Mouse (Mus musculus) brain, adult 2 months (tissue): ENCODE data around the gene Plxnc1.
A peak's percentile ranks its signal among the peaks of the same experiment; 100 is the strongest.

Experiments
- DNase-seq: peaks from one replicate; pipeline ENCODE4 v3.0.0; 2011; ENCODE audit warnings: low read depth, low spot score

The Plxnc1 gene

DNA sequence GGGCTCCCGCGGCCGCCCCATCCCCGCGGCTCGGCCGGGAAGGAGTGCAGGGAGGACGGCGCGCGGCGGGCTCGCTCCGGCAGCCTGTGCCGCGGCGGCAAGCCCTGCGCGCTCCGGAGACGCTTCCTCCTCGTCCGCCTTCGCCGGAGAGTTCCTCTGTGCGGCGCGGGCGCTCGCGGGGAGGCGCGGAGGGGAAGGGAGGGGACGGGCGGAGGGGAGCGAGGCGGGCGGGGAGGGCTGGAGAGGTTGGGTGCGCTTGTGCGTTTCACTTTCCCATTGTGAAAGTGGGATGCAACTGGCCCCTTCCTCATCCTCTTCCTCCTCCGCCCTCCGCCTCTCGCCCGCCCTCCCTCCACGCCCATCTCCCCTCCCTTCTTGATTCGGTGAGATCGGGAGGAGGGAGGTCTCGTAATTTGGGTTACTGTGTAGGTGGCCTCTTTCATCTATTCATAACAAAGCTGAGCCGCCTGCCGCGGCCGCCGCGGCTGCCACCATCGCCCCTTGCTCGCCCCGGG, at the start of gene Plxnc1:
Plxnc1 (minus strand) TSS at position 145 of the 515 bp plus-strand sequence.
- peak; percentile 84 for DNase-seq

DNA sequence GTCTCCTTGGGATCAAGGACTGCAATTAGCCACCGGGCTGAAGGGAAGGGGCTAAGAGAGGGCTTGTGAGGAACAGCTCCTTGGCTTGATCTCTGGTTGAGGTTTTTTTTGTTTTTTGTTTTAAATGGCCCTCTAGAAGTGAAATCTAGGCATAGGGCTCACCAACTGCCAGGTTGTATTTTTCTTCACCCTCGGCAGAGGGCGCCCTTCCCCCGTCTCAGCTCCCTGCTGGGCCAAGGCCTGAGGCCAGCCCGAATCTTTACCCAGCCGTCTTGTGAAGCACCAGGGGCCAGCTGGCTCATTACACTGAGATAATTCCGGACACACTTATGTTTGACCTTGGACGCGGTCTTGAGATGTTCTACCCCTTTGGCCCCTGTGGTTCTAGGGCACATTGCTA, 47.5 kb upstream of the Plxnc1 start:
- DNase-seq, result peak; percentile 72

DNA sequence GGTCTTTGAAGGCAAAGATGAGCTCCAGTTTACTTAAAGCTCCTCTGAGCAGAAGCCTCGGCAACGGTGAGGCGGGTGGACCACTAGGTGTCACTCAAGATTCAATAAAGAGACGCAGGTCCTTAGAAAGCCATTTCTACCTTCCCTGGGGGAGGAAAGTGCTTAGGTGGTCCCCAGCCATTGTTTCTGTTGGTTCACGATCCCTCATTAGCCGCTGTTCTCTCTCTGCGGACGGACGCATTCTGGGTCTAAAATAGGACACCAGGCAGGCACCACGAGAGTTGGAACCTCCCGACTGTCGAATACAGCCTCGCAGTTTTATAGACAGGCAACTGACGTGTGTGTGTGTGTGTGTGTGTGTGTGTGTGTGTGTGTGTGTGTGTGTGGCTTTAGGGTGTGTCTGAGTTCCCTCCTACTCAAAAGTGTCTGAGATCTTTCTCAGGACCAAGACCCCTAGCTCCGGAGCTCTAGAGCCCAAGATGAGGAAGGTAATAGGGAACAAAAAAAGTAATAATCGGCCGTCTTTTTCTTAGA, 47.0 kb upstream of the Plxnc1 start:
- peak; percentile 88 for DNase-seq

DNA sequence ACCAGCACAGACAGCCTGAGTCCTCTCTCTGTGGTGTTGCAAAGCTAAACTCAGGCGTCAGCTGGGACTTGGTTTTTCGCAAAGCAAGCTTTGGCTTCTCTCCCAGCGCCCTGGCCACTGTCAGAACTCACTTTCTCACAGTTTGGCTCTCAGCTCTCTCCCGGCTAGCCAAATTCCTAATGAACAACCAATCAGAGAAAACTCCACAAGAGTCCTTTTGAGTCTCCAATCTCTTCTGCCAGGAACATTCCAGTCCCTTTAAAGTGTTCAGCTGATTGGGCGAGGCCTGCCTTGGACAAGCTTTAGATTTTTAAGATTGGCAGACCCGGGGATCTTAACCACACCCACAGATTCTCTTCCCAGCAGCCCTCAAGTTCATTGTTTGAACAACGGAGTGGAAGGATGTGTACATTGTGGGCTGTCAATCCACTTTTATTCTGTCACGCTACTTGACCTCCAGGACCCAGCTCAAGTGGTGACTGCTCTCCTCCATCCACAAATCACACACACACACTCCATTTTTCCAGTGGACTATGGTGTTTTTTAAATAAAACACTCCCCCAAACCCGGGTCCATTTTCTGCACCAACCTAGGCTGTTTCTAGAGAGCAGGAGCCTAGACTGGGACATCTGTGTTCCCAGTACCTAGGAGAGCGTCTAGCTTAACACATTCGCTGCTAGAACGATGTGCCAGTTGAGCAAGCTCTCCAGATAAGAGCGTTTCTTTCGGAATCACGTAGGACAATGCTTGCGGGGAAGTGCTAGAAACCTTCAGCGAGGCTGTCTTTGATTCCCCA, 46.3 kb upstream of the Plxnc1 start:
- peak; percentile 72 for DNase-seq

DNA sequence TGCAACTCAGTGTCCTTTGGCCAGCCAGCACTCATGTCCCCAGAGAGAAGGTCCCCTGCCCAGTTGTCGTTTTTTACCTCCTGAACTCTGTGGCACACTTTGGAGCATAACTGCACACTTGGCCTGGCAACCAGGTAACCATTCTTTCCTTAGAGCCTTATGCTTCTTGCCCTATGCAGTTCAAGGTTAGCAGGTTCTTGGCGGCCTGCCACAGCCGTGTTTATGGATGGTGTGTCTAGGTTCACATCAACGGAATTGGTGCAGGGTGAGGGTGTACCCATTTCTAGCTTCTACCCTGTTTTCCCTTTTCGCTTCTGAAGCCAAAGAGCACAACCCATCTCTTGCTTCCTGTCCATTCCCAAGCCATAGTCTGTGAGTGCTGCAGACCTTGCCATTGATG, 44.7 kb upstream of the Plxnc1 start:
- DNase-seq, result no peak

DNA sequence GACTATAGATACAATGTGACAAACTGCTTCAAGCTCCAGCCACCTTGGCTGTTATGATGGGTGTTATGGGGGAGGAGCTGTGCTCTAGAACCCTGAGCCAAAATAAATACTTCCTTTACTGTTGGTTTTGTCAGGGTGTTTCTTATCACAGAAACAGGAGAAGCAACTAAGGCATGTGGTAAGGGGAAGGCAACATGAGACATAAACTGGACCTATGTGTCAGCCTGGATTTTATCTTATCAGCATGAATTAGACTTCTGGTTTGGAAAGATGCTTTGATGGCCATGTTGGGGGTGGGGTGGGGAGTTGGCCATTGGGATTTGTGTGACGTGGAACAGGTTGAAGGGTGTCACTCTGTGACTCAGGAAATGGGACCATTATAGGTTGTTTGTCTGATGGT, 40.5 kb upstream of the Plxnc1 start:
- DNase-seq, result no peak

DNA sequence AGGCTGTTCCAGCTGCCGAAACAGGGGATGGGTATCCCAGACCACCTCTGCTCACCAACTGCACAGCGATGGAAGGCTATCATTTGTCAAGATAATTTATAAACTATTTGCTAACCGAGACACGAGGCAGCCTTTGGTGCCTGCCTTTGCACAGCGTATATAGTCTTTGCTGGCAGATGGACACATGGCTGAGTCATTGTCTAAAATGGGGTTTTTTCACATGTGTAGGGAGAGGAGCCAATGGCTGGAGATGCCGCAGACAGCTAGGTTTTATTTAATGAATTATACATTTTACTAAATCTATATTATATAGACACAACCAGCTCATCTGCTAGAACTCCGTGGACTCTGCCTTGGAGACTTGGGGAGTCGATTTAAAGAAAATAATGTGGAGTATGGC, 37.9 kb upstream of the Plxnc1 start:
- DNase-seq, result peak; percentile 73

DNA sequence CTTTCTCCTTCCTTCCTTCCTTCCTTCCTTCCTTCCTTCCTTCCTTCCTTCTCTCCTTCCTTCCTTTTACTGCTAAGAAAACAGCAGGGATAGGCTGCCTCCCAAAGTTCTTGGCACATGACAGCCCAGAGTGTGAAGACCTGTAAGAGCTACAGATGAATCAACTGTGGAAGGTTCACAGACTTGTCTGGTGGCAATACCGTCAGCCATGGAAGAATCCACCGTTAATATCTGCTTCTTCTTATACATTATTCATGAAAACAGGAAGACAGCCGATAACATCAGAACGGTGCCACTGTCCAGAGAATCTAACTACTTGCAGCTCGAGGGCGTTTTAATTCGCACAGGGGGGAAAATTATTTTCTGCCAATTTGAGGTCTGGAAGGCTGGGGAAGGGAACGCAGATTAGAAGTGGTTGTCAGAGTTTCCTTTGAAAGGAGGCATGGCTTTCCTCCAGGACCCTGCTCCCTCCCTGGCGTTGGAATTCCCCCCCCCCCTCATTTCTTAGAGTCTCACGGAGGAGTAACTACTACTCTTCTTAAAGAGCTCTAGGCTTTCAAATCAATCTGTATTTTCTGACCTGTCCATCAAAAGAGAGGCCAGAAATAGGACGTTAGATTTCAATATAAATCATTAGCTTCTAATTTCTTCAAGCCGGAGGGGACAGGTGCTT, 37.0 kb upstream of the Plxnc1 start:
- no peak for DNase-seq

DNA sequence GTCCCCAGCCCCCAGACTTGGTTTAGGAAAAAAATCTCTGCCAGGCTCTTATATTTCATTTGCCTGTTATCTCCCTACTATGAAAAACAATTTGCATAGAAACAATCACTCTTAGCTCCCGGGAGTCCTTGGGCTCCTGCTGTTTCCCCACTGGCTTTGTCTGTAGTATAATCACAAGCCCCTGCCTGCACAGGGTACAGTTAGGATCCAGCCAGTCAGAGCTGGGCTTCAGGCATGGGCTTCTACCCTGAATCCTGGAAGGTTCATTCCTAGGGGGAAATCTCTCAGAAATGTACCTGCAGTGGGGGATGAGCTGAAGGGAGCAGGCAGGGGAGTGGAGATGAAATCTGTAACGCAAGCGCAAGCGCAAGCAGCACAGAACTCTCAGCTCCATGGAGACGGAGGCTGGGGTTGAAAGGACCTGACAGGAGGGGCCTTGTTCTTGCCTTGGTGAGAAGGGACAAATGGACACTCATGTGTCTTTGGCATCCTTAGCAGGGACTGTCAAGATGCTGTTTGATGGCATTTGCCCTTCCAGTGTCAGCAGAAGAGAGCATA, 33.7 kb upstream of the Plxnc1 start:
- DNase-seq, result no peak

DNA sequence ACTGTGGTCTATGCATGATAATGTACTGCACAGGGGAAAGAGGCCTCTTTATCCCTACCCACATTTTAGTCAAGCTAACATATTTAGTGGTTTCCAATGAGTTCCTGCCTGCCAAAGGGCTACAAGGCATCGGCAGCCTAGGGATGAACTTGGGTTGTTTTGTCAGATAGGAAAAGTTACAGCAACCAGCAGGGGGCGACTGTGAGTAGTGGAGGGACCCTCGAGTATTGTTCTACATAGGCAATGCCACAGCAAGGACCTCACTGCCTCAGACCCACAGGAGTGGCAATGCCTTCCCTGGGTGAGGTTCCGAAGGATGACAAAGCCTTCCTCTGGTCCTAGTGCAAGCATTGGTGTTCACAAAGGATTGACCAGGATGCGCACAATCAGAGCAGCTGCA, 31.7 kb upstream of the Plxnc1 start:
- DNase-seq, result no peak

DNA sequence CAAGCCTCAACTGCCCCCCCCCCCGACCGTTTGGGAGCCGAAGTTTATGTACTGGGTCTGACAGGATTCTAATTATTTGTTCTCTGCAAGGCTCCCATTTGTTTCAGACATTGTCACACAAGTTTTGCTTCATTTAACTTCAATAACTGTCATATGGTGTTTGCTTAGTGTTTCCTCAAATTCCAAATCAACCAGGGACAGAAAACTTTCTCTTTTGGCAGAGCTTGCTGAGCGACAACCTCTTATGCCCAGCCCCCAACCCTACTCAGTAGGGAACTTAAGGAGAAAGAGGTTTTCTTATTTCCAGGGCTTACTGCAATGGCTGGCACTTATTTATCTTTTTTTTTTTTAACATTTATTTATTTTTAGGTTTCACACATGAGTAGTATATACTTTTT, 30.5 kb upstream of the Plxnc1 start:
- DNase-seq, result no peak

DNA sequence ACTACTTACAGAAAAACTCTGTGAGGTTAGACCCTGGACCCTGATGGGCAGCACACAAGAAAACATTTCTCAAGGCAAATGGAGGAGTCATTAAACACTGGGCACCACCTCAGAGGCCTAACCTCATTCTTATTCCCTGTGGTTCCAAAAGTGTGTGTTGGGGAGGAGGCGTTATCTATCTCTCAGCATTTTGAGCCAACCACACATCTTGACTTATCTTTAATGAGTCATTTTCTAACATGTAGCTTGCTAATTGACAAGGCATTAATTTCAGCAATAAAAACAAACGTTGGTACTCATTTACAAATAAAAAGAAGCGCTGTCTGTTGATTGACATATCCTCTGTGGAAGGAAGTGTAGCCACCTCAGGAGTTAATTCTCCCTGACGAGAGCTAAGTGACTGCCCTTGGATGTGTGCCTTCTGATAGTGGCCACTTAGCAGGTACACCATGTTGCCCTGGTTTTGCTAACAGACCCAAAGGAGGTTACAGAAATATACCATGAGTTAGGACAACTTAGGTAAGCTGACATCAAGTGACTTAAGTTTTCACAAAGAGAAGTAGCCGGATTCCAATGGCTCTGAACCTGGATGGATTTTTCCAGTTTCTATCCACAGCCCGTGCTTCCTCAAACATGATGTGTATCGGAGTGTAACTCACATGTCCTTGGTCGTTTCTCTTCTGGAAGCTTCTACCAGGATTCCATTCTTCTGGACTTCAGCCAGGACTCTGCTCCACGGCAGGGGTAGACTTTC, 29.9 kb upstream of the Plxnc1 start:
- no peak for DNase-seq

DNA sequence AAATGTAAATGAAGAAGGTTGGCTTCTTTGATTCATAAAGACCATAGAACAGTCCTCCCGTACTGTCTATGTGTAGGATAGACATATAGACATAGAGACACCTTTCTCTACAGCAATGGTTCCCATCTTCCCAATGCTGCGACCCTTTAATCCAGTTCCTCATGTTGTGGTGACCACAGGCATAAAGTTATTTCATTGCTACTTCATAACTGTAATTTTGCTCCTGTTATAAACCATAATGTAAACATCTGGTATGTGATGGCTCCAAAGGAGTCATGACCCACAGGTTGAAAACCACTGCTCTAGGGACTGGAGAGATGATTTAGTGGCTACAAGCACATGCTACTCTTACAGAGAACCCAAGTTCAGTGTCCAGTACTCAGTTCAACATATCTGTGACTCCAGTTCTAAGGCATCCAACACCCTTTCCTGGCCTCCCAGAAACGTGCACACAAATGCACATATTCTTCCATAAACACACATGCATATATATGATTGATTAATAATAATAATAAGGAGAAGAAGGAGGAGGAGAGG, 27.1 kb upstream of the Plxnc1 start:
- DNase-seq, result no peak

DNA sequence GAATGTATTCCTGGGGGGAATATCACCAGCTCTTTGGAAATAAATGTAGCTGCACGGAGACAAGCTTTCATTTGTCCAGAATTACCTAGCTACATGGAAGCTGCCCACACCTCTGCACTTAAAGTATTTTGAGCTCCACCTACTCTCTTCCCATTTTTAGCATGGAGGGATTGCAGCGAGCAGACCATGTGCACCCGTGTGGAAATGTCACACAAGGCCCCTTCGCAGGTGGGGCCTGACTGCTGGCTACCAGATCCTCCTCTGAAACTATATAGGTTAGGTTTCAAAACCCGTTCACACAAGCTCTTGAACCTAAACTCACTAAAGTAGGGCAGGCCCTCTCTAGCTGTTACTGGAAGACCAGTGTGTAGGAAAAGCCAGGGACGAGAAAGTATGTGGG, 25.6 kb upstream of the Plxnc1 start:
- peak; percentile 78 for DNase-seq

DNA sequence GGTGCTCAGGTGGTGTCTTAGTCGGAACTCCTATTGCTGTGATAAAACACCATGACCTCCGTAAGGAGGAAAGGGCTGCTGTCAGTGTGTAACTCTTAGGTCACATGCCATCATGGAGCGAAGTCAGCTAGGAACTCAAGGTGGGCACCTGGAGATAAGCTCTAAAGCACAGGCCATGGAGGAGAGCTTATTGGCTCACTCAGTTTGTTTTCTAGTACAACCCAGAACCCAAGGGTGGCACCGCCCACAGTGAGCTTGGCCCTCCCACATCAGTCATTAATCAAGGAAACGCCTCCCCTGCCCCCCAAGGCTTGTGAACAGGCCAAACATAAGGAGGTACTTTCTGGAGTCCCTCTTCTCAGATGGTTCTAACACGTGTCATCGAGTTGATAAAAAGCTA, 22.8 kb upstream of the Plxnc1 start:
- DNase-seq, result no peak

DNA sequence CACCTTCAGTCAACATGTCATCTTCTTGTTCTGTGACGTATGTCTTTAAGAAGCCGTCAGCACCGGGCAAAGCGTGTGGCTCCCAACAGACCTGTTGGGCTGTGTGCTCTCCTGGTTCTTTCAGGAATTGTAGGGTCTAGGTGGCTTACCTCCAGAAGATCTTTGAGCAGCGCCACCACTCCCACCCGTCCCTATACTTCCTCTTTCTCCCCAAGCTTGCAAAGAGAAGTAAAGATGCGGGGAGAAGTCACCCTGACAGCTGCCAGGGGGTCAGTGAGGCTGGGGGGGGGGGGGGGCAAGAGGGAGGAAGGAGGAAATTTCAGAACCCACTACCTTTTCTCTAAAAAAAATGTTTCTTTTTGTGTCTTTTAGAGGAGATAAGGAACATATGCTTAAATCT, 22.2 kb upstream of the Plxnc1 start:
- DNase-seq, result no peak

DNA sequence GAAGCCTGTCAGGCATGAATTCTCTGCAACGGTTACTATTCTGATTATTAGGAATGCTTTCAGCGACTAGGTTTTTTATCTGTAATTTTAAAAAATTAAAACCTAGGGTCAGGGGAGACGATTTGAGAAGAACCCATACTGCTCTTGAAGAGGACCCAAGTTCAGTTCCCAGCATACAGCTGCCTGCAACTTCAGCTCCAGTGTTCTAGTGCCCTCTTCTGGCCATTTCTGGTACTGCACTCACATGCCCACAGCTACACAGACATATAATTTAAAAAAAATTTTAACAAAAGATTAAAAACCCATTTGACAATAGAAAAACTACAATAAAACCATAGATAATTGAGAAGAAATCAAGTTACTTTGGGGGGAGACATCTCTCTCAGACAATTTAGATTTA, 20.5 kb upstream of the Plxnc1 start:
- DNase-seq, result no peak

DNA sequence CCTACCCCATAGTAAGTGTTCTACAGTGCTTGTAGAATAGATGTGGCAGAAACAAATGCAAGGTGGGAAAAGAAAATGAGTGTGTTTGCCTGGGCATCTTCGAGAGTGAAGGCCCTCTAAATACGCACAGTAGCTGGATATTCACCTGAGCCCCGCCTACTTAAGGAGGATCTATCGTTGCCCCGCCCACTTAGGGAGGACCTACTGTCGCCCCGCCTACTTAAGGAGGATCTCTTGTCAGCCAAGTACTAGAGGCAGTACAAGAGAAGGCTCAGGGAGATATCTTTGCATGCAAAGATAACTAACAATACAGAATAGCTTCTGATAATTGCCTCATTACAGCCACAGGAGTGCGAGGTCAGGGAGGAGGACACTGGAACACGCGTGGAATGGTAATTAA, 17.4 kb upstream of the Plxnc1 start:
- DNase-seq, result no peak

DNA sequence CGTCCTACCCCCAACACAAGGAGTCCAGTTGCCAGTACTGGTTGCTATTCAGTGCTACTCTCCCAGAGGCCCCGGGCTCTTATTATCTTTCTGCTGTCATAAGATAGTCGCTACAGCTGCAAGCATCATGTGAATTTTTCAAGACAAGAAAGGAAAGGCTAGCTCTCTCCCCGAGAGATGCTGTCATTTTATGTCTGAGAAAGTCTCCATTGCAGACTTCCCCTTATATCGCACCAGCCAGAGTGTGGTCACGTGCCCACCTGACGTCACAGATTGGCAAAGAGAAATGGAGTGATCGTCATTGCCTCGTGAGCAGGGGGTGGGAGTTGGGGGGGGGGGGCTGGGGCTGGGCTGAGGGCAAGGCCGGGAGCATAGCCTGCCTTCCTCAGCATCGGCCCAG, 16.6 kb upstream of the Plxnc1 start:
- no peak for DNase-seq

DNA sequence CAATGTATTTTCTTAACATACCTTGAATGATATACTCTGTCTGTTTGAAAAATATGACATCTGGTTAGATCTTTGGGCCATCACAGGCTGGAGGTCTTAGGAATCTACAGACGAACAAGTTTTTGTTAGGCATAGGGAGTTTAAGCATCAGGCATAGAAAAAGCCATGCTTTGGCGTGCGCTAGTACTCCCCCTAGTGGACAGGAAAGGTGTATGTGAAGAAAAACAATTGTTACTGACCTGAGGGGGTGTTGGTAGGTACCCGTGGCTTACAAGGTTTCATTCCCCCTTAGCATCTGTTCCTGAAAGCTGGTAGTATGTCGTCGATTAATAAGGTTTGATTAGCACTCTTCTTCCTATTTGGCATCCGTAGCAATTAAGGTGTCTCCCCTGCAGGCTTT, 13.7 kb upstream of the Plxnc1 start:
- peak; percentile 76 for DNase-seq

DNA sequence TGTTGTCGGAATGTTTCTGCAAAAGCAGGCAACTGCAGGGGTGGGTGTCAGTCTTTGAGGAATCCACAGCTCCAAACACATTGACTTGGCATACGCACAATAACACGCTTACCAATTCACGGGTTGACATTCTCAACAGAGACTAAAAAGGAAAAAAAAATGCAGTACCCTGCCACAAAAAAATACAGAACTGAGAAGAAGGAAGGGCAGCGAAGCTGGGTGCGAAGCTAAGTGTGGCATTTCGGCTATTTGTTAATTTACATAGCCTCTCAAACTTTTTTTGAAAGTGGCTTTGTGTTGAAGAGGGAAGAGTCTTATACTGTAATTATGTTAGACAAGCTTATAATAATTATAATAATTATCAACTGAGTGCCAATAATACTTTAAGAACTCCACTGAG, 13.1 kb upstream of the Plxnc1 start:
- no peak for DNase-seq
